Mouse (Mus musculus) neural tube, embryonic 13.5 days (tissue): Measurements from ENCODE around the gene Gm13271. TPM values are rescaled to one million over a fixed set of nuclear protein-coding genes. Genes with fewer than 3 reads are reported as not detected.
"Not testable (repeated sequence)": the region's sequence is repeated elsewhere in the genome, so short reads cannot be mapped to it uniquely, and the experiment has no call there.

ENCODE experiments used
- ATAC-seq: fragments of 200-750 bp; cut with Nextera tagmentation; 2 replicates; pipeline ENCODE4 v1.8.0; 2017; ENCODE audit warnings: low read depth, mild to moderate bottlenecking, moderate TSS enrichment, moderate library complexity
- H3K27ac ChIP-seq: fragments of 300-500 bp; sonication (generic); replicated peaks from 2 replicates; pipeline ENCODE4 v1.5.1; 2015; ENCODE audit warnings: moderate library complexity, mild to moderate bottlenecking, inconsistent platforms
- H3K27me3 ChIP-seq: fragments of 300-500 bp; sonication (generic); 2 replicates; pipeline ENCODE4 v1.6.1; 2015; ENCODE audit warnings: mild to moderate bottlenecking, inconsistent platforms
- H3K36me3 ChIP-seq: fragments of 300-500 bp; sonication (generic); 2 replicates; pipeline ENCODE4 v1.6.1; 2015; ENCODE audit warnings: mild to moderate bottlenecking, inconsistent platforms
- H3K4me1 ChIP-seq: fragments of 300-500 bp; sonication (generic); replicated peaks from 2 replicates; pipeline ENCODE4 v1.6.1; 2015; ENCODE audit warnings: inconsistent platforms
- H3K4me2 ChIP-seq: fragments of 300-500 bp; sonication (generic); 2 replicates; pipeline ENCODE4 v1.6.1; 2015; ENCODE audit warnings: inconsistent platforms, mild to moderate bottlenecking, moderate library complexity
- H3K4me3 ChIP-seq: fragments of 300-500 bp; sonication (generic); 2 replicates; pipeline ENCODE4 v1.5.1; 2015; ENCODE audit warnings: mild to moderate bottlenecking, inconsistent platforms
- H3K9ac ChIP-seq: fragments of 300-500 bp; sonication (generic); 2 replicates; pipeline ENCODE4 v1.6.1; 2015; ENCODE audit warnings: moderate library complexity, mild to moderate bottlenecking, inconsistent platforms
- H3K9me3 ChIP-seq: fragments of 300-500 bp; sonication (generic); 2 replicates; pipeline ENCODE4 v1.6.1; 2016; ENCODE audit warnings: inconsistent platforms
- WGBS: fragments of 180-500 bp; shearing (Covaris S2); methylation state at CpG from one replicate; pipeline ENCODE4 v1.1.7; 2015; 5-methylcytosine and 5-hydroxymethylcytosine counted together
- polyA plus RNA-seq: library from polyadenylated mRNA; unstranded; fragments of >200 nt; fragmentation: Nextera tagmentation; extraction: Ambion mirVana; gene quantifications from 2 replicates; pipeline ENCODE4 v1.2.1, GENCODE M21; 2015

The Gm13271 gene
- polyA plus RNA-seq, 1 experiment from 2014 or later: not detected

DNA sequence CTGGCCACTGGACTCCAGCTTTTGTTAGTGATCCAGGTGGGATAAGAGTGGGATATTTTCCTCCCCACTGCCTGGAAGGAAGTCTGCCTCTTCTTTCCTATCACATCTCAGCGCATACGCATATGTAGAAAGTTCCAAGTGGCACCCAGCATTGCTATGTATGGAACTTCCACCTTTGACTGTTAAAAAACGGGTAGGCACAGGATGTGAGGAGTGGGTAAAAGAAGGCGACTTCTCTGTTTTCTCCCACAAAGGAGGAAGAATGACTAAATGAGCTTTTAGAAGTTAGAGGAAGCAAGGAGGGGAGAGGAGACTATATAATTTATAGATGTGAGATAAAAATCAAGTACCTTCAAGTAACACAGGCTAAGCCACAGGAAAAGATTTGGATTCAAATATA is 13.2 kb upstream of the Gm13271 start:
- Histone ChIP-seq H3K4me3 (no peak overlapping the region), H3K27me3 (no peaks in the 10 kb centered on the region), H3K36me3 (no peaks in the 10 kb centered on the region), H3K4me1 (peaks cover 9% of the 10 kb centered on the region), H3K27ac (no peak overlapping the region), H3K4me2 (no peak overlapping the region), H3K9ac (no peak overlapping the region), H3K9me3 (no peaks in the 10 kb centered on the region)
- ATAC-seq: no peak
- WGBS: 86% methylated on average over 4 of the region's 4 CpGs

DNA sequence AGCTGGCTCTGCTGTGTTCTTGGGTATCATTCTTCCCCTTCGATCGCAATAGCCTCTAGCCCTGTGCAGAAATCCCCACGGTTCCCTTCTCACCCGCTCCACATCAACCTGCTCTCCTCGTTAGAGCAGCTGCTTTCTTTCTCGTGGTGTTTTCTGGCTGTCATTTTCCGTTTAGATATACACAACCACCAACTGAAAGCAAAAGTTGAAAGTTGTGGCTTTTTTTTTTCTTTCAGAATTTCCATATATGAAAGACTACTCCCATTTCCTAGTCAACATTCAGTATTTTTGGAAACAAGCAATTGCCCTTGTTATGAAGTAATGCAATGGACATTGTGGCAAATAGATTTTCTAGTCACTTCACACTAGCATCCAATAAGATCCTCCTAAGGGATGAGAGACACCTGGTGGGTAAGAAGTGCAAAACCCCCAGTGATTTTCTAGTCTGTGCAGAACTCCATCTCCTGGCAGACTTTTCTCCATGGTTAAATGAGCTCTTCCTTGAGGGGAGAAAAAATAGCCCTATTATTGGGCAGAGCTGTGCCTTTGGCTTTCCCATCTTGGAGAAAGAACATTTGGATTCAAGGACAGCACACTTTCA is 11.8 kb upstream of the Gm13271 start:
- Histone ChIP-seq H3K4me1 (peaks cover 9% of the 10 kb centered on the region), H3K4me3 (no peak overlapping the region), H3K4me2 (no peak overlapping the region), H3K9ac (no peak overlapping the region), H3K27me3 (no peaks in the 10 kb centered on the region), H3K36me3 (no peaks in the 10 kb centered on the region), H3K9me3 (no peaks in the 10 kb centered on the region), H3K27ac (no peak overlapping the region)
- WGBS: 86% methylated on average over 7 of the region's 7 CpGs
- ATAC-seq: no peak

DNA sequence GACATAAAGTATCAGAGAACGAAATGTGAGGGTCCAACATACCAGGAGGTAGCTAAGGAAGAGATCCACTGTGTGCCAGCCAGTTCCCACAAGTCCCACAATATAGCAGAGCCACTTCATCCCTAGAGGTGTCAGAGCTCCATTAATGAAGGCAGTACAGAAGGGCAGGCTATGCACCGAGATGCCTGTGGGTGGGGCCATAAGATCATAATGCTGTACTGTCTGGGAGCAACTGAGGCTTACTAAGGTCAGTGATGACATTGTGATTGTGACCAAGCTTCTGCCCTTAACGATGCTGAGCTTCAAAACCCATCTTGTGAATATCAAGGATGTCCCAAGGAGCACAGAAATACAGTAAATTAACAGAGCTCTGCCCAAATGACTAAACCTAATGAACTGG is 10.5 kb upstream of the Gm13271 start:
- Histone ChIP-seq H3K4me2 (no peak overlapping the region), H3K4me3 (no peak overlapping the region), H3K27ac (no peak overlapping the region), H3K4me1 (peaks cover 9% of the 10 kb centered on the region), H3K9ac (no peak overlapping the region), H3K9me3 (no peaks in the 10 kb centered on the region), H3K36me3 (no peaks in the 10 kb centered on the region), H3K27me3 (no peaks in the 10 kb centered on the region)
- WGBS: 65% methylated on average over 3 of the region's 3 CpGs
- ATAC-seq: no peak

DNA sequence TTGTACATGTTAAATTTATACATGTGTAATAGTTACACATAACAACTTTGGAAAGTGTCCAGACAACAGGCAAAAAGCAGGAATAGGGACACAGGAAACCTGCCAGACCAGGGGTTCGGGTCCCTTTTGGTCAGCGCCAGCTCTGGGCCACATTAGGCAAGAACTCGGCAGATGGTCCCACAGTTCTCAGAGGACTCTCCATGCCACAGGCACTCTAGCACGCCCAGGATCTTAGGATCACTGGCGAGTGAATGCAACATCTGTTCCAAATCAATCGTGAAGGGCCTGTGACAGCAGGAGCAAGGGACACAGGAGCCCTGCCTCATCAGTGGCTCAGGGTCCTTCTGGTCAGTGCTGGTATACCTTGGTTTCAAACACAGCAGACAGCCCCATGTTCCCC is 4.7 kb upstream of the Gm13271 start:
- no peak for ATAC-seq
- no peak overlapping the region for H3K9ac ChIP-seq
- H3K27ac ChIP-seq: no peak overlapping the region
- no peaks in the 10 kb centered on the region for H3K9me3 ChIP-seq
- H3K4me2 ChIP-seq: no peak overlapping the region
- H3K36me3 ChIP-seq: no peaks in the 10 kb centered on the region
- no peaks in the 10 kb centered on the region for H3K27me3 ChIP-seq
- WGBS: 66% methylated on average over 6 of the region's 6 CpGs
- peaks cover 9% of the 10 kb centered on the region for H3K4me1 ChIP-seq
- H3K4me3 ChIP-seq: no peak overlapping the region

DNA sequence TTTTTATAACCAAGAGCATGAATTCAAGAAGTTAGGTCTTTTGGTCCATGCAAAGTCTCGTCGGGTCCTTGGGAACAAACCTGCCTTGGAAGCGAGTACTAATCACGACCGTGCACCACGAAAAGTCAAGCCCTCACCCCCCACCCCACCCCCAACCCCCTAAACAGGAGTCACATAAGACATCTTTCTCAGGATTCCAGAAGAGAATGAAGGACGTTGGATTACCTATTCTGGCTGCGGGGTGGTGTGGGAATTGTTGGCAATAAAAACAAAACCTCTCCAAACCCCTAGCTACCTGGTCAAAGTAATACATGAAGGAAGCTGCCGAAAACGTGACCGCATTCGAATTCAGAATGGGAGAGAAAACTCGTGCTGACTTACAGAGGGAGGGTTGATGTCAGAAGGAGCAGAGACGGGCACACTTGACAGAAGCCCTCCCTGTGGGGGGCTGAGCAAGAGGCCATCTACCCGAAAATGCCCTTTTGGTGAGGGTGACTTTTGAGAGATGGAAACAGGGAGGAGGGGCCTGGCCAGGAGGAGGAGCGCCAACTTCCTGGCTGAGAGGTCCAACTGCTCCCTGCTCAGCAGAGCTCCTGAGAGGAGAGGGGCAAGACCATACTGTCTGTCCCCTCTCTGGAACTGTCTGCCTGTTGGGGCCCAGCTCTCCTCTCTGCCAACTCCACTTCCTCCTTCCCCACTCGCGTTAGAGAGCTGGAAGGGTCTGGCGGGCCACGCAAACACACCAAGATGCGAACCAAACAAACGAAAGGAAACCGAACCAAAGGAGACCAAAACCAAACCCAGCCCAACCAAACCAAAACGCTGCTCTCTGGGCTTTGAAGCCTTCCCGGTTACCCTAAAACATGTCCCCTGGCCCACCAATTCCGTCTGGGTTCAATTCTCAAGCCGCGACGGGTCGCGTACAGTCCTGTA is 2.2 kb downstream of the Gm13271 start:
- peak overlapping the region; percentile 46 for H3K4me3 ChIP-seq
- peak overlapping the region; percentile 72 for H3K4me2 ChIP-seq
- H3K36me3 ChIP-seq, H3K4me1 ChIP-seq, H3K9me3 ChIP-seq, H3K27me3 ChIP-seq: not testable (repeated sequence)
- WGBS: 13% methylated on average over 28 of the region's 31 CpGs
- 0 out of 2 replicates have a peak, but pooled peaks have one; percentile 27 for ATAC-seq
- H3K9ac ChIP-seq: peak overlapping the region; percentile 68
- H3K27ac ChIP-seq: peak overlapping the region; percentile 79

DNA sequence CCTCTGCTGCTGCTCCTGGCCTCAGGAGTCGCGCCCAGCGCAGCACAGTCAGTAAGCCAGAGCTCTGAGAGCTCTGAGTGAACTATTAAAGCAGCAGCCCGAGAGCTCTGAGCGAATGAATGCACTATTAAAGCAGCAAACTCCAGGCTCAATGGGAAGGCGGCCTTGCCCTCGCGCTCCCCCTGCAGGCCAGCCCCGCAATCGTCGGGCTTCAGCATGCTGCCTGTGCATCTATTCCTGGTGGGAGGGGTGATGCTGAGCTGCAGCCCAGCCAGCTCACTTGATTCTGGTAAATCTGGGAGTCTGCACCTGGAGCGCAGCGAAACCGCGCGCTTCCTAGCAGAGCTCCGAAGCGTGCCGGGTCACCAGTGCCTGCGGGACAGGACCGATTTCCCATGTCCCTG is 3.0 kb downstream of the Gm13271 start:
- Histone ChIP-seq H3K4me3 (peak overlapping the region; percentile 46), H3K27ac (peak overlapping the region; percentile 79), H3K4me2 (peak overlapping the region; percentile 72), H3K9ac (peak overlapping the region; percentile 68)
- not testable (repeated sequence) for H3K36me3 ChIP-seq, H3K27me3 ChIP-seq, H3K9me3 ChIP-seq, H3K4me1 ChIP-seq
- WGBS: under 1% methylated on average over 16 of the region's 21 CpGs
- ATAC-seq: peak; percentile 100

DNA sequence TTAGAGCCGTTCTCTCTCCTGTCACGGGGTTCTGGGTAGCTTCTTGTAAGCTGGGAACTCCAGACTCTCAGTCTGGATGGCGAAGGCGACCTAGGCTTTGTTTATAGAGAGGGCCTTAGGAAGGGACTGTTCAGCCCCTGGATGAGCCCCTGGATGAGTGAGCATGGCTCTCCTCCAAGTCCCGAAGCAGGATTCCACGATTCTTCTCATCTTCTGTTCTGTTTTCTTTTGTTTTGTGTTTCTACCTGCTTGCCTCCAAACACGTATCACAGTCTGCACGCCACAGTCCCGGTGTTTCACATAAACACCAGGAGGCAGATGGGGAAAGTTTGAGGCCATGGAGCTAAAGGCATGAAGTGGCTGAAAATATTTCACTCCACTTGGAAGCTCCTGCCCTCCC is 4.1 kb downstream of the Gm13271 start:
- not testable (repeated sequence) for H3K27me3 ChIP-seq, ATAC-seq, H3K36me3 ChIP-seq, H3K4me1 ChIP-seq, H3K9ac ChIP-seq, H3K27ac ChIP-seq, H3K9me3 ChIP-seq, H3K4me2 ChIP-seq, H3K4me3 ChIP-seq
- WGBS: 83% methylated on average over 9 of the region's 9 CpGs

DNA sequence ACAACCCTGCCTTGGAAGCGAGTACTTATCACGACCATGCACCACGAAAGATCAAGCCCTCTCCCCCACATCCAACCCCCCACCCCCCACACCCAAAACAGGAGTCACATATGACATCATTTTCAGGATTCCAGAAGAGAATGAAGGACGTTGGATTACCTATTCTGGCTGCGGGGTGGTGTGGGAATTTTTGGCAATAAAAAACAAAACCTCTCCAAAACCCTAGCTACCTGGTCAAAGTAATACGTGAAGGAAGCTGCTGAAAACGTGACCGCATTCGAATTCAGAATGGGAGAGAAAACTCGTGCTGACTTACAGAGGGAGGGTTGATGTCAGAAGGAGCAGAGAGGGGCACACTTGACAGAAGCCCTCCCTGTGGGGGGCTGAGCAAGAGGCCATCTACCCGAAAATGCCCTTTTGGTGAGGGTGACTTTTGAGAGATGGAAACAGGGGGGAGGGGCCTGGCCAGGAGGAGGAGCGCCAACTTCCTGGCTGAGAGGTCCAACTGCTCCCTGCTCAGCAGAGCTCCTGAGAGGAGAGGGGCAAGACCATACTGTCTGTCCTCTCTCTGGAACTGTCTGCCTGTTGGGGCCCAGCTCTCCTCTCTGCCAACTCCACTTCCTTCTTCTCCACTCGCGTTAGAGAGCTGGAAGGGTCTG is 5.1 kb downstream of the Gm13271 start, which contains the start of gene Gm13283:
TSS of gene Gm13283 (plus strand) at position 510 of the 659 bp plus-strand sequence.
- WGBS: 37% methylated on average over 11 of the region's 14 CpGs
- not testable (repeated sequence) for H3K9ac ChIP-seq, H3K4me1 ChIP-seq, ATAC-seq, H3K27ac ChIP-seq, H3K9me3 ChIP-seq, H3K36me3 ChIP-seq, H3K27me3 ChIP-seq
- H3K4me2 ChIP-seq: peak within 1 kb of the TSS; percentile 54
- H3K4me3 ChIP-seq: peak within 1 kb of the TSS; percentile 33

DNA sequence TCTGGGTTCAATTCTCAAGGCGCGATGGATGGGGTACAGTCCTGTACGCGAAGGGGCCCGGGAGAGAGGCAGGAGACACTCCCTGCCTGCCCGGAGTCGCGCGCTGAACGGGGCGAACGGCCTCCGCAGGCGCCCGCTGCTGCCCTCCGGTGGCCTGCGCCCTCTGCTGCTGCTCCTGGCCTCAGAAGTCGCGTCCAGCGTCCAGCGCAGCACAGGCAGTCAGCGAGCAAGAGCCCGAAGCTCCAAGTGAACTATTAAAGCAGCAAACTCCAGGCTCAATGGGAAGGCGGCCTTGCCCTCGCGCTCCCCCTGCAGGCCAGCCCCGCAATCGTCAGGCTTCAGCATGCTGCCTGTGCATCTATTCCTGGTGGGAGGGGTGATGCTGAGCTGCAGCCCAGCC is 5.8 kb downstream of the Gm13271 start:
- H3K9me3 ChIP-seq, H3K4me1 ChIP-seq, H3K27ac ChIP-seq, H3K36me3 ChIP-seq, H3K27me3 ChIP-seq, ATAC-seq, H3K9ac ChIP-seq: not testable (repeated sequence)
- WGBS: 3% methylated on average over 20 of the region's 28 CpGs
- Histone ChIP-seq H3K4me2 (peak overlapping the region; percentile 54), H3K4me3 (peak overlapping the region; percentile 33)

DNA sequence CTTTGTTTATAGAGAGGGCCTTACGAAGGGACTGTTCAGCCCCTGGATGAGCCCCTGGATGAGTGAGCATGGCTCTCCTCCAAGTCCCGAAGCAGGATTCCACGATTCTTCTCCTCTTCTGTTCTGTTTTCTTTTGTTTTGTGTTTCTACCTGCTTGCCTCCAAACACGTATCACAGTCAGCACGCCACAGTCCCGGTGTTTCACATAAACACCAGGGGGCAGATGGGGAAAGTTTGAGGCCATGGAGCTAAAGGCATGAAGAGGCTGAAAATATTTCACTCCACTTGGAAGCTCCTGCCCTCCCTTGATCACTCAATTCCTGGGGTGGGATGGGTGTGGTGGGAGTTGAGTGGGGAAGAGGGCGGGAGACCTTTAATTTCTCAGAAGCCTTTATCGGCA is 7.1 kb downstream of the Gm13271 start:
- H3K4me2 ChIP-seq, H3K4me3 ChIP-seq, H3K9ac ChIP-seq, H3K27ac ChIP-seq, ATAC-seq, H3K36me3 ChIP-seq, H3K9me3 ChIP-seq, H3K4me1 ChIP-seq, H3K27me3 ChIP-seq: not testable (repeated sequence)
- 75% methylated on average over 6 of the region's 8 CpGs for whole genome bisulfite sequencing

DNA sequence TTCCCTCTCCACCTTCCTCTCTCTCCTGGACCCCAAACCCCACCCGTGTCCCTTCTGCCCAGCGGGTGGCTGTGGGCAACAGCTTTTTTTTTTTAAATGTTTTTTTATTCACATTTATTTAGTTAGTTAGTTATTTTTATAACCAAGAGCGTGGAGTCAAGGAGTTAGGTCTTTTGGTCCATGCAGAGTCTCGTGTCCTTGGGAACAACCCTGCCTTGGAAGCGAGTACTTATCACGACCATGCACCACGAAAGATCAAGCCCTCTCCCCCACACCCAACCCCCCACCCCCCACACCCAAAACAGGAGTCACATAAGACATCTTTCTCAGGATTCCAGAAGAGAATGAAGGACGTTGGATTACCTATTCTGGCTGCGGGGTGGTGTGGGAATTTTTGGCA is 7.7 kb downstream of the Gm13271 start:
- not testable (repeated sequence) for H3K27me3 ChIP-seq, ATAC-seq, H3K4me2 ChIP-seq, H3K27ac ChIP-seq, H3K4me1 ChIP-seq, H3K9ac ChIP-seq, H3K36me3 ChIP-seq, H3K4me3 ChIP-seq, H3K9me3 ChIP-seq
- 64% methylated on average over 9 of the region's 9 CpGs for WGBS

DNA sequence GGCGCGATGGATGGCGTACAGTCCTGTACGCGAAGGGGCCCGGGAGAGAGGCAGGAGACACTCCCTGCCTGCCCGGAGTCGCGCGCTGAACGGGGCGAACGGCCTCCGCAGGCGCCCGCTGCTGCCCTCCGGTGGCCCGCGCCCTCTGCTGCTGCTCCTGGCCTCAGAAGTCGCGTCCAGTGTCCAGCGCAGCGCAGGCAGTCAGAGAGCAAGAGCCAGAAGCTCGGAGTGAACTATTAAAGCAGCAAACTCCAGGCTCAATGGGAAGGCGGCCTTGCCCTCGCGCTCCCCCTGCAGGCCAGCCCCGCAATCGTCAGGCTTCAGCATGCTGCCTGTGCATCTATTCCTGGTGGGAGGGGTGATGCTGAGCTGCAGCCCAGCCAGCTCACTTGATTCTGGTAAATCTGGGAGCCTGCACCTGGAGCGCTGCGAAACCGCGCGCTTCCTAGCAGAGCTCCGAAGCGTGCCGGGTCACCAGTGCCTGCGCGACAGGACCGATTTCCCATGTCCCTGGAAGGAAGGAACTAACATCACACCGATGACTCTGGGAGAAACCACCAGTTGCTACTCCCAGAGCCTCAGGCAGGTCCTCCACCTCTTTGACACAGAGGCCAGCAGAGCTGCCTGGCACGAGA is 8.8 kb downstream of the Gm13271 start:
- not testable (repeated sequence) for H3K27ac ChIP-seq, H3K9me3 ChIP-seq, ATAC-seq, H3K9ac ChIP-seq, H3K4me1 ChIP-seq, H3K27me3 ChIP-seq, H3K36me3 ChIP-seq
- Histone ChIP-seq H3K4me2 (peak overlapping the region; percentile 55), H3K4me3 (peak overlapping the region; percentile 35)
- WGBS: 4% methylated on average over 26 of the region's 42 CpGs
